Mouse (Mus musculus) layer of hippocampus, adult 6 months (tissue): ENCODE measurements around the gene Aacs. TPM values are rescaled to one million over a fixed set of nuclear protein-coding genes. Genes with fewer than 3 reads are reported as not detected.

Experiments used
- long read RNA-seq, 2 experiments: library from polyadenylated mRNA; unstranded; transcript quantifications; one replicate each; pipeline ENCODE4 v2.0.0; 2019 to 2020
- microRNA-seq: library from miRNA; unstranded; fragments of <30 nt; microRNA quantifications from one replicate; pipeline ENCODE4 v1.2.0, GENCODE M21; 2020
- polyA plus RNA-seq: library from polyadenylated mRNA; unstranded; fragments of <200 nt; fragmentation: Nextera tagmentation; gene quantifications from 2 replicates; pipeline ENCODE4 v1.2.3, GENCODE M21; 2021

Aacs gene
- 17.4 and 20.4 TPM in 2 replicates for polyA plus RNA-seq
- long read RNA-seq, experiment 1, transcript Aacs-201 (18 exons, 3,239 nt) = major isoform, 35 of 64 reads
- long read RNA-seq, experiment 1, partial matches to known transcripts = 23 of 64 reads
- long read RNA-seq, experiment 1, other reads (novel, unspliced or antisense) = 6 of 64 reads
- long read RNA-seq, experiment 2, transcript Aacs-201 (18 exons, 3,239 nt) = major isoform, 212 of 260 reads
- long read RNA-seq, experiment 2, partial matches to known transcripts = 32 of 260 reads
- long read RNA-seq, experiment 2, other reads (novel, unspliced or antisense) = 16 of 260 reads

GRCm38 (mm10) chr5:125475601-125476285 is at the start of gene Aacs:
Gene Aacs (plus strand): TSS chr5:125475814.

GRCm38 (mm10) chr5:125433793-125434337 is 41.7 kb upstream of the Aacs start, which contains the start of gene Dhx37:
Gene Dhx37 (minus strand): TSS chr5:125434121.

GRCm38 (mm10) chr5:125441234-125442114 is 34.1 kb upstream of the Aacs start, which contains the start of gene Bri3bp:
Gene Bri3bp (plus strand): TSS chr5:125441568.

GRCm38 (mm10) chr5:125531634-125532033 is 56.0 kb downstream of the Aacs start, which contains the start of gene Tmem132b:
Gene Tmem132b (plus strand): TSS chr5:125531774.

Small RNA genes lying within 50 kb of the gene (microRNA-seq; reads per million reads assigned to microRNA genes)
- gene Gm27551 = not detected

Other genes with a start within 250 kb of the Aacs start
- gene Scarb1, start 134.7 kb upstream of the Aacs start, polyA plus RNA-seq = 15.3 and 18.3 TPM in 2 replicates
- gene Gm10382, start 86.5 kb upstream of the Aacs start, polyA plus RNA-seq = 0.15 TPM in 1 of 2 replicates, not detected in the other
- 318 and 325 TPM in 2 replicates for gene Ubc, start 85.6 kb upstream of the Aacs start, polyA plus RNA-seq
- 4.8 and 5.2 TPM in 2 replicates for gene Dhx37, start 41.7 kb upstream of the Aacs start, polyA plus RNA-seq
- 69.5 and 91.6 TPM in 2 replicates for gene Bri3bp, start 34.2 kb upstream of the Aacs start, polyA plus RNA-seq
- gene Tmem132b, start 56.0 kb downstream of the Aacs start, polyA plus RNA-seq = 6.5 and 7.5 TPM in 2 replicates